Mouse (Mus musculus): ENCODE measurements around the gene Irf5.
"Not testable (repeated sequence)": the region's sequence is repeated elsewhere in the genome, so short reads cannot be mapped to it uniquely, and the experiment has no call there.

Irf5 gene

DNA sequence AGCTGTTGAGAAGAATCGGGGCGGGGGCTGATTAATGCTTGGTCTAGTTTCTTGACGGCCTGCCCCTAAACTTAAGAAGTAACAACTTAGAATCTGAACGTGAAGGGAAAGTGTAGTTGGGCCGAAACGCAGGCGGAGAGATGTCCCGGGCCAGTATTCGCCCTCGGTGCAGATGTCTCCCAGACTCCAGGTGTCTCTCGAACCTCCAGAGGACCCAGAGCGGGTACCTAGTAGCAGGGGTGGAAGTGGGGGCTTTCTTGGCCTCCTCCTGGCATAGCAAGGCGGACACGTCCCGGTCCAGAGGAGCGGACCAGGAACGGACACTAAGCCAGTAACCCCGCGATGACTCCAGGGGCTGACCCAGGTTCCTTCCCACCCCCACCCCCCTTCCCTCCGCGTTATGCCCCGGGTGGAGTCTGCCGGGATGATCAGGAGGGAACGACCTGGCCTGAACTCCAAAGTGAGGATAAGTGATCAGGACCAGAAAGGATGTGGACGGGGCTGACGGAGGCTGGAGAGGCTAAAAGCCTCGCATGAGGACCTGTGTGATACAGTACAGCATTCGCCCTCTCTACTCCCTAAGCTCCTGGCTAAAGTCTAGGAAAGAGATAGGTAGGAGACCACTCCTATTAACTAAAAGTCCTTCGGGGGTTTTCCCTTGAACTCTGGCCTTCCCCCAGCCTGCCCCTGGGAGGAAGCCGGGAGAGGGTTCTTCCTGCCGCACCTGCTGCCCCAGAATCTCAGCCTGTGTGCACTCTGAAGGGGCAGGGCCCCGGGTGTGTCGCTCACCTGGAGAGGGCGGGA lies 1.1 kb downstream of the Irf5 start:
- DNase-seq (ENCODE audit: low read depth, low spot score): no peak

DNA sequence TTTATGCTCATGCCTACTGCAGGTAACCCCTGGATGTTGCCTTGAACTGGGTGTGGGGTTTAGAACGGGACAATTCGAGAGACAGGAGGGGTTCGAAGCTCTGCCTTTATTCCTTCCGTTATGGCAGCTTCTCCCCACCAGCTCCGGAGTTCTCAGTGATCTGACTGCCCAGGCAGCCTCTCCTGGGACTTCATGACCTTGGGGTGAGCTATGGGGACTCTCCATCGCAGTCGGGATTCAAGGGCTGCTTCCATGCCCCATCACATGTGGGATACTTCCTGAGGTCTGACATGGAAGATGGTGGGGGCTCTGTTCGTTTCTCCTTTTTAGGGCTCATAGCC lies 1.7 kb downstream of the Irf5 start:
- DNase-seq (ENCODE audit: low read depth, low spot score): no peak

DNA sequence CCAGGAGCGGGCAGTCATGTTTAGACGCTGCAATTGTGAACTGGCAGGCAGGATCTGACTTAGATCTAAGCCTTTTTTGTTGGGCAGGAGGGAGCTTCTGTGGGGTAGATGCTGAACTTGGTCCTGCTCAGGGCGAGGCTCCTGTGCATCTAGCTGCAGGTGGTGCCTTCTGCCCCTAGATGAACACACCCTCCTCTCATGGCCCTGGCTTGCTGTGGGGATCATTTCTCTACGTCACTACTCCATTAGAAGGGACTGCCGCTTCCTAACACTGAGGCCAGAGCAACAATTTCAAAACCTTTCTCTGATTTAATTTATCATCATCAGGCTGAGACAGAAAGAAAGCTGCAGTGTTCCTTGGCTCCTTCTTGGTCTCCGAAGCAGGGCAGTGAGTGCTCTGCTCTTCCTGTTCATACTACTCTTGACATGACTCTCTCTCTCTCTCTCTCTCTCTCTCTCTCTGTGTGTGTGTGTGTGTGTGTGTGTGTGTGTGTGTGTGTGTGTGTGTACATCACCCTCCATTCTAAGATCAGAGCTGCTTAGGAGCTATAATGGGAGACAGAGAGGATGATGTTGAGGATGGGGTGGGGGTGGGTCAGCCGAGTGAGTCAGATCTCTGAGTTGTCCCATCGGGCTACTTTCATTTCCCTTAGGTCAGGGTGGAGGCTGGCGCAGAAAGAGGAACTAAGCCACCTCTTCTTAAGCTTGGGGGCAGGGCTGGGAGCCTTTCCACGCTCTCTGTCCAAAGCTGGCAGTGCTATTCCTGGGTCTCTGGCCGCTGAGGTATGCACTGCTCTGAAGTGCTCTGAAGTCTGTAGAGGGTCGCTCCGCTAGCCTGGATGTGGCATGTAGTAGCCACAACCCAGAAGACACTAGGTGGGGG lies 2.4 kb downstream of the Irf5 start:
- DNase-seq (ENCODE audit: low read depth, low spot score): peak; percentile 46

DNA sequence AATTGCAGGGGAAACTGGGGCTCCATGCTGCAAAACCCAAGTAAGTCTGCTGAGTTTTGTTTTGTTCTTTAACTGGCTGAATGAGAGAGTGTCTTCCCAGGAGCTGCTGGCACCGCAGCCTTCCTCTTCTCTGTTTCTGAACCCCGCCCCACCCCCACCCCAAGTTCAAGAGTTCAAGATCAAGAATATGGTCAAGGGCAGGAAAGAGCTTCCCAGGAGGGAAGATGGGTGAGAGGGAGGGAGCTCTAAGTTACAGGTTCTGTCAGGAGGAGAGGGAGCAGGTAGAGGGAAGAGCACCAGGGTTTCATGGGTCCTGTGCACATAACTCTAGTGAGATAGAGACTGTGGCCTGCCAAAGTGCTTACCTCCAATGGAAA lies 3.0 kb downstream of the Irf5 start:
- no peak for DNase-seq (ENCODE audit: low read depth, low spot score)

DNA sequence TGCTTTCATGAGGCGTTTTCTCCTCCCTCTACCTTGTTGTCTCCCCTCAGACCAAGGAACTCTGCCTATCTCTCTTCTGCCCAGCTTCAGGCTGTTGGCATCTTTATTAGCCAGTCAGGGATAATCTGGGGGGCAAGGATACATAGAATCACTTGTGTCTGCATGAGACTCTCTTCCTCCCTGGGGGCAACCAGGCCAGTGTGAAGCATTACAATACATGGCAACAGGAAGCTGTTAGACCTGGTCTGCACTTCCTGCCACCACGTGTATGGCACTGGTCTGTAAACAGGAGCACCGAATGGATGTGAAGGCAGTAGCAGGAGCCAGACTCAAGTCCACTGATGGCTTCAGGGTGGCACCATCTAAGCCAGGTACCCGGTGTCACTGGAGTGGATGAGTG lies 3.6 kb downstream of the Irf5 start:
- DNase-seq (ENCODE audit: low read depth, low spot score): no peak

DNA sequence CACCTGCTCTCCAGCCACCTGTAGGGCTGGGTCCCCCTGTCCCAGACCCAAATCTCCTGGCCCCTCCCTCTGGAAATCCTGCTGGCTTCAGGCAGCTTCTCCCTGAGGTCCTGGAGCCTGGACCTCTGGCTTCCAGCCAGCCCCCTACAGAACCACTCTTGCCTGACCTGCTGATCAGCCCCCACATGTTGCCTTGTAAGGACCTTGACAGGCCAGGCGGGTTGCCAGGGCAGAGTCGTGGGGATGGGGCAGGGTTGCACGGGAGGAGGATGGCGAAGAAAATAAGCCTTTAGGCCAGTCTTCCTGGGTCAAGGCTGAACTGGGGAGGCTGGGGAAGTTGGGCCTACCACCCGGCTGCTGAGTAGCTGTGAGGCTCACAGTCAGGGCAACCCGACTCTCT lies 8.9 kb downstream of the Irf5 start:
- DNase-seq (ENCODE audit: low read depth, low spot score): no peak

DNA sequence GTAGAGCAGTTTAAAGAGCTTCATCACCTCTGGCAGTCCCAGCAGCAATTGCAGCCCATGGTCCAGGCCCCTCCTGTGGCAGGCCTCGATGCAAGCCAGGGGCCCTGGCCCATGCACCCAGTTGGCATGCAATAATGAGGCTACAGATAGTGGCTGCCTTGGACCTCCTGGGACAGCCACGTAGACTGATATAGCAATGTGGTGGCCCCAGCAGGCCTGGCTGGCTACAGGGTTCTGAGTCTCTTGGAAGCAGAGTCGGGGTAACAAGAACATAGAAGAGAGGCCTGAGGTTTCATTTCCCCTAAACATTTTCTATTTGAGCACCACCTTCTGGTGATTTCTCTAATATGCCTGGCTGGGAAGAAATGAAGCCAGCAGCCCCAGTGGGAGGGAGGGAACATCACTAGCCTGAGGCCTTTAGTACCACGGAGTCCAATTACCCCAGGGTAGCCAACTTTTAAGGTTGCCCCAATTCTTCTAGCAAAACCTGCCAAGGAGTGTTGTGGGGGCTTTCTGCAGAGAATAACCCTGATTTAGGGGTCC lies 10.3 kb downstream of the Irf5 start:
- no peak for DNase-seq (ENCODE audit: low read depth, low spot score)

DNA sequence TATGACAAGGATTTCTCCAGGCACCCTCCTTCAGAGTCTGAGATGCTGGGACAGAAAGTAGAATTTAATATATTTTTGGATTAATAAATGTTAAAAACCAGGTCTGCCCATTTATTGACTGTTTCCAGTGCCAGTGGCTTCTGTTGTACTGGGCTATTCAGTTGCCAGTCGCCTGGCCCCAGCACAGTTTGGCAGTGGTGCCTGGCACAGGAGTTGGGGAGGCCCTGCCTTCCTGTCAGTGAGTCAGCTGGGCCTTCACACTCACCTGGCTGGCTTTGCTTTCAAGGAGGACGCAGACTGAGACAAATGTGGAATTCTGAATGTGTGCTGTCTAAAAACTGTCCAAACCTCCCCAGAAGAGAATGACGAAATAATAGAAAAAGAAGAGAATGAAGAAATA lies 10.8 kb downstream of the Irf5 start:
- DNase-seq (ENCODE audit: low read depth, low spot score): no peak

DNA sequence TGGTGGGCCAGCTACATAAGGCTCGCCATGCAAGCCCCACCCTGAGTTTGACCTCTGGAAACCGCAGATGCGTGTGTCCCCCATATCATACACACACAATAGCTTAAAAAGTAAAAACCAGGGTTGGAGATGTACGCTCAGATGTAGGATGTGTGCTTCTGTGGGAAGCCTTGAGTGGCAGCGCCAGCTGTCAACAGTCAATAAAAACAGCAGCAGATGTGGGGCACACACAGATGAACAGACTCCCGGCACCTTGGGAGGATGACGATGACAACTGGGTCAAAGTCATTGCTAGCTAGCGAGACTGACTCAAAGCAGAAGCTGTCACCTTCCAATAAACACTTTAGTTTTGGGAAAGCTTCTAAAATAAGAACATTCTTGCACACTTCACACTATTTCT lies 13.1 kb downstream of the Irf5 start:
- DNase-seq (ENCODE audit: low read depth, low spot score): no peak

DNA sequence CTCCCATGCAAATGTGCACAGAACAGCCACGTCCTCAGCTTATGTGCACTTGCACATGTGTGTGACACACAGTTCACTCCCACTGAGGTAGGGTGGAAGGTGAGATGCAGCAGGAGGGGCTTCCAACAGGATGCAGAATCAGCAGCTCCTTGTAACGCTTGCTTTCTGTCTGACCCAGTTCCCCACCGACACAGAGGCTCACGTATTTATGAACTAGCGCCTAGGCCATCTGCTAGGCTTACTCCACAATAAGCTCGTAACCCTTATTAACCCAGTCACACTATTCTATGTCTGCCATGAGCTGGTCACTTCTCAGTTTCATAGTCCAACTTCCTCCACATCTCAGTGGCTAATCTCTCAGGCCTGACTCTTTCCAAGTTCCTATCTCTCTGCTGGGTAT lies 13.8 kb downstream of the Irf5 start:
- no peak for DNase-seq (ENCODE audit: low read depth, low spot score)

DNA sequence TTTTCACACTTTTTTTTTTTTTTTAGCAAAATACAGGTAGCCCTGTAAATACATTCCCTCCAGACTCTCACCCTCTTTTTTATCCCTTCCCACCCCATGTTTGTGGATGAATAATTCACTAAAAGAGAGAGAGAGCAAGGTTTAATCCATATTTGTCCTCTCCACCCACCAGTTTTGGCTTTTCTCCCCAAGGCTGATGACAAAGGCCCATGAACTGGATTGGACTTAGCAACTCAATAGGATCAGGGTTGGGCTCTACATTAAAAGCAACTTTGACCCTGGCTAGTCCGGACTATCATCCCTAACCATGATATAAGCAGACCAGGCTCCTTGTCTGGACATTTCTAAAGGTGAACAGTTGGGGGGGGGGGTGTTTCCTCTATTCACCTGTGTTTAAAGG lies 14.5 kb downstream of the Irf5 start:
- no peak for DNase-seq (ENCODE audit: low read depth, low spot score)

DNA sequence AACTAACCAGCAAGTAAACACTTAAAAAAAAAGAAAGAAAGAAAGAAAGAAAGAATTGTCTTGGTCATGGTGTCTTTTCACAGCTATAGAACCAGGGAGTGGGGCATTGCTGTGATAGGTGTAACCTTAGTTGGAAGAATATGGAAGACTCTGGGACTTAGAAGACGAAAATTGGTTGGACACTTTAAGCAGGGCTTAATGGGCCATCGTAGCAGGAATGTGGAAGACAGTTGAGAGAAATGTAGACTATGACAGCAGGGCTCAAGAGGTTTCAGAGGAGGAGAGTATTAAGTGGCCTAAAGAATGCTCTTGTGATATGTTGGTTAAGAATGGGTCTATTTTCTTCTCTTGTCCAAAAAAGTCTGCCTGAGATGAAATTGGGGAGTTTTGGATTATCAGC lies 19.2 kb downstream of the Irf5 start:
- DNase-seq (ENCODE audit: low read depth, low spot score): no peak

DNA sequence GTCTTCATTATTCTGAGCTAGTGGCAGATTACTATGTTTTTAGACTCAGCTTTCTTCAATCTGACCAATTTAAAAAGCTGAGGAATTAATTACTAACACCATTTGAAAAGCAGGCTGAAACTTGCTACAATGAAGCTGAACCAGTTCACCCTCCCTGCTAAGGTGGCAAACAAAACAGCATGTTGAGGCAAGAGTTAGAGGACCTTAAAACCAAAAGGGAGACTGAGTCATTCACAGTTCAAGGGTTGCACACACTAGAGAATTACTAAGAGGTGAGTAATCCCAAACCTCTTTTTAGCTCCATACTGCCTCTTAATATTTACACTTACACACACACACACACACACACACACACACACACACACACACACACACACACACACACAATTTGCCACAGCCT lies 21.2 kb downstream of the Irf5 start:
- DNase-seq (ENCODE audit: low read depth, low spot score): no peak

DNA sequence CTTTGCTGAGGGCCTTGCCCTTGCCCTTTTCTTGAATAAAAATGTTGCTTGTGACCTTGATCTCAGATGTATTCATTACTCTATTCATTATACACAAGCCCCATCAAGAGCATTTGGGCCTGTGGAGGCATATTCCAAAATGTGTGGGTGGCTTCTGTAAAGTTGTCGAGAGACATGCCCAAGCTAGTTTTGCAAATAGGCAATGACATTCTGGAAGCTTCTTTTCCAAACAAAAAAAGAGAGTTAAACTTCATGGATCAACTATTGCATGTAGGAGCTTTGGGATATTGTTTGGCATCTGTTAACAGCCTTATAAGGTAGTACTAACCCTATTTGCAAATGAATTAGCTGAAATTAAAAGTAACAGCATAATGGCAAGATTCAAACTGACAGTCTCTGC lies 21.7 kb downstream of the Irf5 start:
- DNase-seq (ENCODE audit: low read depth, low spot score): no peak

DNA sequence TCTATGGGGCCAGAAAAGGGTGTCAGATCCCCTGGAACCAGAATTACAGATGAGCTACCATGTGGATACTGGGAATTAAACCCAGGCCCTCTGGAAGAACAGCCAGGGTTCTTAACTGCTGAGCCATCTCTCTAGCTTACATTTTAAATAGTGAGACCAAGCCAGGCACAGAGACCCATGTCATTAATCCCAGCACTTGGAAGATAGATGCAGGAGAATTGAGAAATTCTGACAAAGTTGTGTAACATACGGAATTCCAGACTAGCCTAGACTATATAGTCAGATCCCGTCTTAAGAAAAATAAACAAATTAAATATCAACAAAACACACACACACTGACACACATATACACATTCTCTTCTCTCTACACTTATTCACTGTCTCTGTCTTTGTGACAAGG lies 26.1 kb downstream of the Irf5 start:
- DNase-seq (ENCODE audit: low read depth, low spot score): no peak

DNA sequence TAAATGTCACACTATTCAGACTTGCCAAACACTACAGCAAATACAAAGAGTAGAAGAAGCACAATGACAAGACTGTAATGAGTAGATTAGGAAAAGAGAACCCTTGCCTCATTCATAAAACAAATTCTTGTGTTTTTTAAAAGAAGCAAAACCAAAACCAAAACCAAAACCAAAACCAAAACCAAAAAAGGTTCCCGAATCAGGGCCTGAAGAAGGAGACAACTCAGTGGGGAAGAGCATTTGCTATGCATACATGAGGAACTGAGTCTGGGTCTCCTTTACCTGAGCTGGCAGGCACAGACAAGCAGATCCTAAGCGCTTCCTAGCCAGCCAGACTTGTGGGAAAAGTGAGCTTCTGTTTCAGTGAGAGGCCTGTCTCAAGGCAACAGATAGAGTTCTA lies 30.7 kb downstream of the Irf5 start:
- DNase-seq (ENCODE audit: low read depth, low spot score): no peak

DNA sequence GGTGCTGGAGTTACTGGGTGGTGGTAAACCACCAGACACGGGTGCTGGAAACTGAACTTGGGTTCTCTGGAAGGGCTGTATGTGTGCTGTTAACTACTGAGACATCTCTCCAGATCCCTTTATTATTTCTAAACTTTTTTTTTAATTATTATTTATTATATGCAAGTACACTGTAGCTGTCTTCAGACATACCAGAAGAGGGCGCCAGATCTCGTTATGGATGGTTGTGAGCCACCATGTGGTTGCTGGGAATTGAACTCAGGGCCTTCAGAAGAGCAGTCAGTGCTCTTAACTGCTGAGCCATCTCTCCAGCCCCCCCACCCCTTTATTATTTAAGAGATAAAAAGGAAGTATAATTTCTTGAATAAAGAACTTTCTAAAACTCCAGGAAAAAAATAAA lies 50.0 kb downstream of the Irf5 start:
- DNase-seq (ENCODE audit: low read depth, low spot score): not testable (repeated sequence)

DNA sequence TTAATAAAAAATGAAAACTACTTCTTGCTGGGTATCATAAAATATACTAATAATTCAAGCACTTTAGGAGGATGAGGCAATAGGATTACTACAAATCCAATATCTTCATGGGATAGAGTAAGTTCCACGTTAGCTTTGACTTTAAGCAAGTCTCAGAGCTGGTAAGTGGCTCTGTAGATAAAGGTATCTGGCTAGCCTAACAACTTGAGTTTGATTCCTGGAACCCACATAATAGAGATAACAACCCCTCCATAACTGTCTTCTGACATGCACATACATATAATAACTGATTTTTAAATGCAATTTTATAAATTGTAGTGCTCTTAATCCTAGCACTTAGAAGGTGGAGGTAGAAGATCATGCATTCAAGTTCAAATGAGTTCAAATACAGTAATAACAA lies 54.3 kb downstream of the Irf5 start:
- no peak for DNase-seq (ENCODE audit: low read depth, low spot score)

DNA sequence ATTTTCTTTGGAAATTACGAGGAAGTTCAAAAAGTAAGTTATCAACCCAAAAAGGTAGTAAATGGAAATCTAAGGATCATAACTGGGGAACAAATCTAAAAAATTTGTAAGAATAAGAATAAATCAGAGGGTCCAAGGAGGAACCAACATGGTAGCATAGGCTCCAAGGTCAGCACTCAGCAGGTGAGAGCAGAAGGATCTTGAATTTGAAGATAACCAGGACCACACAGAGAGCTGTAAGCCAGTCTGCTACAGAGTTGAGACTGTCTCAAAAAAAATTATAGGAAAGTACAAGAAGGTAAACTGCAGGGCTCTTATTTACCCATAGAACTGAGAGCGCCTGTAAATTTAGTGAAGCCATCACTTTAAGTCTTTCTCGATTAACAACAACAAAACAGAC lies 54.8 kb downstream of the Irf5 start:
- DNase-seq (ENCODE audit: low read depth, low spot score): no peak
